In the genomic region with DNA sequence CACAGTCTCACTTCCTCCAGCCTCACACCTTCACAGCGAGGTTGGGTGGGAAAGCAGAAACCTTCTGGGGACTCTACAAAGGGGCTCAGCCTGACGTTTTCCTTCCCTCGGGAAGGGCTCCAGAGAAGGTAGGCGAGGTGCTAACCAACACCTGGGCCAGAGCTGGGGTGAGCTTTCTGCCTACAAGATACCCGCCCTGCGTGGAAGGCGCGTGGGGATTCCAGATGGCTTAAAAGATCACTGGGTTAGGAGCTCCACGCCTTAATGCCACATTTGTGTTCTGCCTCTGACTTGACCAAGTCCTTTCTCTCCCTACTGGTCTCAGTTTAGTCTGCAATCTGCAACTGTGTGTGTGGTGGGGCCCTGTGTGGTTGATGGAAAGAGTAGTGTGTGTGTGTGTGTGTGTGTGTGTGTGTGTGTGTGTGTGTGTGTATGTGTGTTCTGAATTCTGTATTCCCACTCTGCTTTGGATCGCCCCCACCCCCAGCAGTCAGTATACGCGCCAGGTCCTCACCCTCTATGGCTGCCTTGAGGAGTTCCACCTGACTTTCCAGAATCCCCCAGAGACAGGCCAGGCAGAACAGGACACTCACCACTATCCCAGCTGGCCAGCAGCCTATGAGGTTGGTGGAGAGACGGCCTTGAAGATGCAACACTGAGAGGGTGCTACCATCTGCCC, we compare ENCODE assay signal across 8 mouse cellular contexts. TPM values are rescaled to one million over a fixed set of nuclear protein-coding genes. Genes with fewer than 3 reads are reported as not detected.
DNase-seq lines count a peak whose midpoint lies in the region; ATAC-seq and TF ChIP-seq lines count a peak whose summit lies in the region.

No protein-coding gene starts in this region.

- no peak for ATAC-seq in kidney, embryonic 15.5 days (replicated peaks; ENCODE audit: low FRiP score)
- no peak for ATAC-seq in hindbrain, embryonic 11.5 days (ENCODE audit: low FRiP score)
- ATAC-seq in midbrain, postnatal 0 days (ENCODE audit: low FRiP score) = no peak
- no peak for ATAC-seq in megakaryocyte, adult 5-6 weeks (ENCODE audit: poor library complexity, severe bottlenecking)

- no peaks in the 10 kb centered on the region for H3K9me3 ChIP-seq in kidney, embryonic 15.5 days (replicated peaks)
- H3K9me3 ChIP-seq in hindbrain, embryonic 11.5 days (ENCODE audit: control insufficient read depth, low read length) = no peaks in the 10 kb centered on the region
- H3K9me3 ChIP-seq in midbrain, postnatal 0 days (ENCODE audit: low read length) = no peaks in the 10 kb centered on the region

- H3K9ac ChIP-seq in kidney, embryonic 15.5 days = peak overlapping the region; percentile 67; the same call in 1 of the 2 replicates
- H3K9ac ChIP-seq in hindbrain, embryonic 11.5 days (ENCODE audit: low read depth, low read length) = peak overlapping the region; percentile 77
- peak overlapping the region; percentile 72; the same call in 1 of the 2 replicates for H3K9ac ChIP-seq in midbrain, postnatal 0 days (replicated peaks; ENCODE audit: low read length, poor library complexity, severe bottlenecking)

- TF ChIP-seq CTCF in midbrain, postnatal 0 days (IDR thresholded peaks at IDR 0.05) = no peak

- H3K4me1 ChIP-seq in kidney, embryonic 15.5 days = peaks cover 35% of the 10 kb centered on the region
- peaks cover 17% of the 10 kb centered on the region for H3K4me1 ChIP-seq in hindbrain, embryonic 11.5 days (replicated peaks; ENCODE audit: control insufficient read depth, insufficient read depth, low read length)
- peaks cover 14% of the 10 kb centered on the region for H3K4me1 ChIP-seq in midbrain, postnatal 0 days (ENCODE audit: insufficient read depth, low read length)

- H3K4me3 ChIP-seq in kidney, embryonic 15.5 days (replicated peaks) = peak overlapping the region; percentile 58
- peak overlapping the region; percentile 73 for H3K4me3 ChIP-seq in hindbrain, embryonic 11.5 days (ENCODE audit: low read depth, low read length)
- peak overlapping the region; percentile 60 for H3K4me3 ChIP-seq in midbrain, postnatal 0 days (ENCODE audit: low read depth, low read length)

- H3K36me3 ChIP-seq in kidney, embryonic 15.5 days = peaks cover 6% of the 10 kb centered on the region; the same call in 1 of the 2 replicates
- no peaks in the 10 kb centered on the region for H3K36me3 ChIP-seq in hindbrain, embryonic 11.5 days (ENCODE audit: control insufficient read depth, insufficient read depth, low read length)
- peaks cover 14% of the 10 kb centered on the region for H3K36me3 ChIP-seq in midbrain, postnatal 0 days (ENCODE audit: insufficient read depth, low read length)

- H3K27me3 ChIP-seq in kidney, embryonic 15.5 days = 0 out of 2 replicates have a peak, but pooled peaks cover 4% of the 10 kb centered on the region
- no peaks in the 10 kb centered on the region for H3K27me3 ChIP-seq in hindbrain, embryonic 11.5 days (ENCODE audit: control insufficient read depth, insufficient read depth, low read length)
- no peaks in the 10 kb centered on the region for H3K27me3 ChIP-seq in midbrain, postnatal 0 days (ENCODE audit: insufficient read depth, low read length)

- H3K27ac ChIP-seq in kidney, embryonic 15.5 days = no peak overlapping the region
- peak overlapping the region; percentile 19 for H3K27ac ChIP-seq in hindbrain, embryonic 11.5 days (ENCODE audit: low read depth, low read length)
- peak overlapping the region; percentile 74 for H3K27ac ChIP-seq in midbrain, postnatal 0 days (ENCODE audit: low read depth, low read length)

- DNase-seq in kidney, postnatal 4 days = no peak
- peak; percentile 63 to 66 for DNase-seq in cerebellum, postnatal 25 days
- DNase-seq in hindbrain, embryonic 11.5 days (ENCODE audit: low spot score) = no peak
- DNase-seq in midbrain, postnatal 0 days (ENCODE audit: low spot score) = no peak
- DNase-seq in adrenal gland, postnatal 4 days (ENCODE audit: low spot score in 2 of 2) = no peak
- no peak for DNase-seq in urinary bladder, postnatal 36 days (ENCODE audit: low spot score in 2 of 2)

- 26% methylated on average over 13 of the region's 13 CpGs for WGBS in kidney, embryonic 15.5 days
- WGBS in hindbrain, embryonic 11.5 days = 44% methylated on average over 13 of the region's 13 CpGs
- 32% methylated on average over 13 of the region's 13 CpGs for WGBS in midbrain, postnatal 0 days

- peak overlapping the region; percentile 89 for H3K4me2 ChIP-seq in kidney, embryonic 15.5 days
- H3K4me2 ChIP-seq in hindbrain, embryonic 11.5 days (replicated peaks; ENCODE audit: low read depth, low read length) = peak overlapping the region; percentile 87
- peak overlapping the region; percentile 80 for H3K4me2 ChIP-seq in midbrain, postnatal 0 days (ENCODE audit: low read depth, low read length, poor library complexity, severe bottlenecking)

RNA-seq across cellular contexts. Expression of gene Slc8a2, which starts 1.5 kb away (rescaled TPM):
- polyA plus RNA-seq in kidney, embryonic 15.5 days (2015; fragmentation: Nextera tagmentation; extraction: Ambion mirVana) = 0.09 and 0.19 TPM in 2 replicates
- polyA plus RNA-seq in hindbrain, embryonic 11.5 days (2014; fragmentation: Nextera tagmentation; extraction: Ambion mirVana) = 0.84 and 1.0 TPM in 2 replicates
- total RNA-seq in midbrain, postnatal 0 days (2014; rRNA removed) = 64.2 and 76.0 TPM in 2 replicates
- 0.96 and 1.1 TPM in 2 replicates for polyA plus RNA-seq in midbrain, postnatal 0 days (2015; fragmentation: Nextera tagmentation; extraction: Ambion mirVana)
- total RNA-seq in megakaryocyte, adult 5-6 weeks (2015) = not detected in 2 replicates
- total RNA-seq in megakaryocyte, adult 5-6 weeks (2017) = not detected in 2 replicates
- total RNA-seq in adrenal gland, postnatal 4 days (2021) = 1 to 10 TPM; 6.5 to 7.6 TPM

RNA-seq across cellular contexts. Expression of gene Kptn, which starts 11.4 kb away (rescaled TPM):
- polyA plus RNA-seq in kidney, embryonic 15.5 days (2015; fragmentation: Nextera tagmentation; extraction: Ambion mirVana) = 30.0 and 37.5 TPM in 2 replicates
- polyA plus RNA-seq in hindbrain, embryonic 11.5 days (2014; fragmentation: Nextera tagmentation; extraction: Ambion mirVana) = 21.7 and 23.1 TPM in 2 replicates
- 42.5 and 44.1 TPM in 2 replicates for total RNA-seq in midbrain, postnatal 0 days (2014; rRNA removed)
- polyA plus RNA-seq in midbrain, postnatal 0 days (2015; fragmentation: Nextera tagmentation; extraction: Ambion mirVana) = 35.9 and 36.7 TPM in 2 replicates
- 8.9 and 9.9 TPM in 2 replicates for total RNA-seq in megakaryocyte, adult 5-6 weeks (2015)
- 9.7 and 18.9 TPM in 2 replicates for total RNA-seq in megakaryocyte, adult 5-6 weeks (2017)
- 10 to 100 TPM; 29.1 to 29.3 TPM for total RNA-seq in adrenal gland, postnatal 4 days (2021)

RNA-seq across cellular contexts. Expression of gene Napa, which starts 32.8 kb away (rescaled TPM):
- 178 and 203 TPM in 2 replicates for polyA plus RNA-seq in kidney, embryonic 15.5 days (2015; fragmentation: Nextera tagmentation; extraction: Ambion mirVana)
- polyA plus RNA-seq in hindbrain, embryonic 11.5 days (2014; fragmentation: Nextera tagmentation; extraction: Ambion mirVana) = 176 and 177 TPM in 2 replicates
- total RNA-seq in midbrain, postnatal 0 days (2014; rRNA removed) = 375 and 403 TPM in 2 replicates
- 236 and 258 TPM in 2 replicates for polyA plus RNA-seq in midbrain, postnatal 0 days (2015; fragmentation: Nextera tagmentation; extraction: Ambion mirVana)
- 62.0 and 65.7 TPM in 2 replicates for total RNA-seq in megakaryocyte, adult 5-6 weeks (2015)
- 39.8 and 39.9 TPM in 2 replicates for total RNA-seq in megakaryocyte, adult 5-6 weeks (2017)
- total RNA-seq in adrenal gland, postnatal 4 days (2021) = 100 to 1,000 TPM; 130 to 136 TPM

RNA-seq across cellular contexts. Expression of gene Meis3, which starts 43.8 kb away (rescaled TPM):
- 22.5 and 28.9 TPM in 2 replicates for polyA plus RNA-seq in kidney, embryonic 15.5 days (2015; fragmentation: Nextera tagmentation; extraction: Ambion mirVana)
- 122 and 135 TPM in 2 replicates for polyA plus RNA-seq in hindbrain, embryonic 11.5 days (2014; fragmentation: Nextera tagmentation; extraction: Ambion mirVana)
- 93.8 and 111 TPM in 2 replicates for total RNA-seq in midbrain, postnatal 0 days (2014; rRNA removed)
- polyA plus RNA-seq in midbrain, postnatal 0 days (2015; fragmentation: Nextera tagmentation; extraction: Ambion mirVana) = 106 TPM in 2 replicates
- total RNA-seq in megakaryocyte, adult 5-6 weeks (2015) = 0.89 and 1.9 TPM in 2 replicates
- total RNA-seq in megakaryocyte, adult 5-6 weeks (2017) = not detected in 2 replicates
- total RNA-seq in adrenal gland, postnatal 4 days (2021) = 10 to 100 TPM; 18.8 to 22.0 TPM

Comparison
In these comparisons a context has a peak if more than half of its experiments do, and no peak if none do; other contexts are left out.
1. DNase-seq: peak in cerebellum, postnatal 25 days (2 of 2); none in kidney, postnatal 4 days (0 of 2), hindbrain, embryonic 11.5 days (single experiment), midbrain, postnatal 0 days (single experiment), adrenal gland, postnatal 4 days (0 of 2) and urinary bladder, postnatal 36 days (0 of 2).
2. RNA of gene Slc8a2, which starts 1.5 kb away (total RNA-seq): 64.2 to 76.0 TPM in midbrain, postnatal 0 days and 6.5 to 7.6 TPM in adrenal gland, postnatal 4 days; not detected in megakaryocyte, adult 5-6 weeks; every median in the first group is over 4 times any median in the second.
3. Peak in every context shown above with its lines, with median percentiles within 50 percentile points of each other: H3K4me2 ChIP-seq, H3K4me3 ChIP-seq and H3K9ac ChIP-seq.